Mouse (Mus musculus) megakaryocyte, embryonic 14.5 days (primary cell): ENCODE measurements around the gene Ddx47.

Source experiments
- FLI1 ChIP-seq: IDR thresholded peaks from 2 replicates; pipeline ENCODE4 v1.6.1; 2012; ENCODE audit warnings: low read length, inconsistent platforms, mixed read lengths
- GATA1 ChIP-seq: IDR thresholded peaks from 3 replicates; pipeline ENCODE4 v1.6.1; 2012; ENCODE audit warnings: mixed read lengths, low read length, inconsistent platforms, borderline replicate concordance

DNA sequence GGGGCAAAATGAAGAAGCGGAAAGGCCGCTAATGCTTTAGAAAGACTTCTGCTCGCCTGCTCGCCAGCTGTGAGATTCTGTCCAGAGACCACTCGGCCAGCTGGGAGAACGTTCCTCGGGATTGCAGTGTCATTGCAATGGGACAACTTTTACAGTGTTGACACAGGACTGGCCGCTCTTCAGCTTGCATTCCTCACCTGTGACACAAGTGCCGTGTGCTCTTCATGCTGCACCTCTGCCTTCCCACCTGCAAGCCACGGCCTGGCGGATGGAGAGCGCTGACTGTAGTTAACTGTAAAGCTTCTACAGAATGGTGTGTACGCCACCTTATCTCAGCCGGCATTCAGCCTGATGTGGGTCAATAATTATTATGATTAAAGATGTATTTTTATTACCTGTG, 12.0 kb downstream of the Ddx47 start:
- TF ChIP-seq GATA1 (no peak), FLI1 (no peak)
